Mouse (Mus musculus): Measurements from ENCODE around the gene Abr. TPM values are rescaled to one million over a fixed set of nuclear protein-coding genes. Genes with fewer than 3 reads are reported as not detected.

Abr gene
- polyA plus RNA-seq, 1 experiment from 2014 or later = 40.4 TPM

DNA sequence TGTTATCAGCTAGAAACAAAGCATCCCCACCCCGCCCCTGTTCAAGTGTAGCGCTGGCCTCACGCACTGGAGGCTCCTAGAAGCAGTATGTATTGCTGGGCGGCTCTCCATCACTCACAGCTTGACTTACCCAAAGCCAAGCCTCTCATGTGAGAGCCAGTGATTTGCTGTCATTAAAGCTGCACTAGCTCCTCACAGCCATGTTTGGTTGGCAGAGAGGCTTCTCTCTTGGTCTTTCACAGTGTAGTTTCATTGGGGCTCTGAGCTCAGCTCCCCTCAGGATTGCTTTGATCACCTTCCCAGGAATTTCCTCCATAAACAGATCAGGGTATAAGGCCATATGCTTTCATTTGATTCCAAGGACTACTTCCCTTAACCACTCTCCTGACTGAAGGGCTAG, 208.9 kb downstream of the Abr start:
- H3K27ac ChIP-seq (ENCODE audit: low read length) = no peak overlapping the region
- H3K4me2 ChIP-seq (replicated peaks; ENCODE audit: low read depth, low read length) = no peak overlapping the region
- WGBS = 79% methylated on average over 4 of the region's 4 CpGs
- H3K9ac ChIP-seq (replicated peaks; ENCODE audit: low read length) = no peak overlapping the region
- no peaks in the 10 kb centered on the region for H3K4me1 ChIP-seq (ENCODE audit: insufficient read depth, low read length)
- peaks cover 62% of the 10 kb centered on the region for H3K36me3 ChIP-seq (ENCODE audit: insufficient read depth, low read length)
- H3K9me3 ChIP-seq (ENCODE audit: low read length) = no peaks in the 10 kb centered on the region
- no peaks in the 10 kb centered on the region for H3K27me3 ChIP-seq (ENCODE audit: insufficient read depth, low read length)
- no peak for ATAC-seq (ENCODE audit: low FRiP score, low TSS enrichment)
- H3K4me3 ChIP-seq (ENCODE audit: low read length) = no peak overlapping the region

DNA sequence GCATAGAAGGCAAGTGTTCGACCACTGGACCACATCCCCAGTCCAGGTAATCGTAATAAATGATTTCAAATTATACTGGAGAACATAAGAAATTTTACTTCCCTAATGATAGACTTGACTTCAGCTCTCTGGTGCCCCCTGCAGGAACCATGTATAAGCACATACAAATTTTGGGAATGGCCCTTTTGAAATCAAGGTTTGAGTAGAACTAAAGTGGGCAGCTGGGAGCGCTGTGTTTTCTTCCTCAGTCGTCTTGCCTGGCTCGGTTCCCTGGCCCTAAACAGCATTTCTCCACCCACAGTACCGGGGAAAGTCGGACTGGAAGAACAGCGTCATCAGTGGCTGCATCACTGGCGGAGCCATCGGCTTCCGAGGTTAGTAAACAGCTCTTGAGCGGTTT, 211.3 kb downstream of the Abr start:
- Histone ChIP-seq H3K36me3 (ENCODE audit: insufficient read depth, low read length) (peaks cover 39% of the 10 kb centered on the region), H3K4me1 (ENCODE audit: insufficient read depth, low read length) (0 out of 2 replicates have a peak, but pooled peaks cover 8% of the 10 kb centered on the region)

DNA sequence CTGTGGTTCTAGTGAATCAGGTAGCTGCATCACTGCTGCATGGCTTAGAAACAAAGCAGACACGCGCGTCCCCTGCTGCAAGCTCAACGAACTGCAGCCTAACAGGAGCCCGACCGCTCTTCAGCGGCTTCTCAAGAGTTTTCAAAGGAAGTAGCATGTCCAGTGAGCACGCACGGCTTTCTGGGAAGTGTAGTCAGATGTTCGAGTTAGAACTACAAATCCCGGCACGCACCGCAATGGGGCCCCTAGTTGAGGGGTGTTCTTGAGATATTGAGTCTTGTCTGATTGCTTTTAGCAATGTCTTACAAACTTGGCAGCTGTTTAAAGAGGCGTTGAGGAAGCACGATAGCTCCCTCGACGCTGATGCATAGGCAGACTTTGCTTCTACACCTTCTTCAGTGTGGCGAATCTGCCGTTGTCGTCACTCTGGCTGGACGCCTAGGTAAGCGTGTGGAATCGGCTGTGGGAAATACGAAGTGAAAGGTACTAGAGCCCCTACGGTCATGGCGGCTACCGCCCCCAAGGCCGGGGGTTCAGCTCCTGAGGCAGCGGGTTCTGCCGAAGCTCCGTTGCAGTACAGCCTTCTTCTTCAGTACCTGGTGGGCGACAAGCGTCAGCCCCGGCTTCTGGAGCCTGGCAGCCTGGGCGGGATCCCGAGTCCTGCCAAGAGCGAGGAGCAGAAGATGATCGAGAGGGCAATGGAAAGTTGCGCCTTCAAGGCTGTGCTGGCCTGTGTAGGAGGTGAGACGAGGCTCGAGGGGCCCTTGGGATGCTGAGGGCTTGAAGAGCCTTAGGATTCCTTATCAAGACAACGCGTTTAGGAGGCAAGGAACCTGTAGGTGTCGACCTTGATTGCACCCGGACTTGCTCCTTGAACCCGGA, 215.2 kb downstream of the Abr start, which contains the start of gene Timm22:
Gene Timm22, plus strand, starts transcription at position 251 of the 882 bp plus-strand sequence.
- WGBS = under 1% methylated on average over 46 of the region's 46 CpGs

More for the DNA sequence above, 211.3 kb downstream of the Abr start:
- H3K9me3 ChIP-seq (ENCODE audit: low read length) = no peaks in the 10 kb centered on the region
- H3K4me2 ChIP-seq (replicated peaks; ENCODE audit: low read depth, low read length) = no peak overlapping the region
- H3K9ac ChIP-seq (replicated peaks; ENCODE audit: low read length) = no peak overlapping the region
- WGBS = 77% methylated on average over 12 of the region's 12 CpGs
- no peak overlapping the region for H3K27ac ChIP-seq (ENCODE audit: low read length)
- no peak for ATAC-seq (ENCODE audit: low FRiP score, low TSS enrichment)
- H3K27me3 ChIP-seq (ENCODE audit: insufficient read depth, low read length) = no peaks in the 10 kb centered on the region
- no peak overlapping the region for H3K4me3 ChIP-seq (ENCODE audit: low read length)

DNA sequence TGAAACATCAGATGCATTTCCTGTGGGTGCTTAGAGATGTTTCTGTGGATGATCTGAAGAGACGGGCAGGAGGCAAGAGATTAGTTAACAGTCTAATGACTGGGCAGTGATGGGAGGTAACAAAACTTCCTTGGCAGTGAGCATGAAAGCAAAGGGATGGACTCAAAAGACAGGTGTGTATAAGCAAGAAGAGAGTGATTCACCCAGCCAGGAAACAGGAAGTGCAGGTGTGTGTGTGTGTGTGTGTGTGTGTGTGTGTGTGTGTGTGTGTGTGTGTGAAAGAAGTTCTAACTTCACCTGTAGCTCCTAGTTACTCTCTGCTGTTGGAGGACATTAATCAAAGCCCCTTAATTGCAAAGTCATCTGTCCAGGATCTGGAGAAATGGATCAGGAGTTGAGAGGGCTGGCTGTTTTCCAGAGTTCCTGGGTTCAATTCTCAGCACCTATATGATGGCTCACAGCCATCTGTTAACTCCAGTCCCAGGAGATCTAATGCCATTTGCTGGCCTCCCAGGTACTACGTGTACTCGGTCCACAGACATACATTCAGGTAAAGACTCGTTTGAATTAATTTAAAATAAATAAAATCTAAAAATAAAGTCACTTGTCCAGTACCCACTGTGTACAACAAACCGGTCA, 216.4 kb downstream of the Abr start:
- Histone ChIP-seq H3K4me1 (ENCODE audit: insufficient read depth, low read length) (0 out of 2 replicates have a peak, but pooled peaks cover 8% of the 10 kb centered on the region), H3K4me3 (ENCODE audit: low read length) (no peak overlapping the region), H3K27me3 (ENCODE audit: insufficient read depth, low read length) (no peaks in the 10 kb centered on the region), H3K9ac (replicated peaks; ENCODE audit: low read length) (no peak overlapping the region), H3K4me2 (replicated peaks; ENCODE audit: low read depth, low read length) (no peak overlapping the region), H3K27ac (ENCODE audit: low read length) (no peak overlapping the region), H3K9me3 (ENCODE audit: low read length) (no peaks in the 10 kb centered on the region), H3K36me3 (ENCODE audit: insufficient read depth, low read length) (no peaks in the 10 kb centered on the region)
- WGBS = 85% methylated on average over 5 of the region's 5 CpGs
- no peak for ATAC-seq (ENCODE audit: low FRiP score, low TSS enrichment)

More for the DNA sequence above, 215.2 kb downstream of the Abr start, which contains the start of gene Timm22:
- Histone ChIP-seq H3K27me3 (ENCODE audit: insufficient read depth, low read length) (no peaks in the 10 kb centered on the region), H3K27ac (ENCODE audit: low read length) (peak within 1 kb of the TSS; percentile 69), H3K9me3 (ENCODE audit: low read length) (no peaks in the 10 kb centered on the region), H3K4me3 (ENCODE audit: low read length) (peak within 1 kb of the TSS; percentile 98), H3K4me2 (replicated peaks; ENCODE audit: low read depth, low read length) (peak within 1 kb of the TSS; percentile 78), H3K4me1 (ENCODE audit: insufficient read depth, low read length) (0 out of 2 replicates have a peak, but pooled peaks cover 8% of the 10 kb centered on the region), H3K36me3 (ENCODE audit: insufficient read depth, low read length) (peaks cover 7% of the 10 kb centered on the region; the same call in 1 of the 2 replicates), H3K9ac (replicated peaks; ENCODE audit: low read length) (peak within 1 kb of the TSS; percentile 98)
- ATAC-seq (ENCODE audit: low FRiP score, low TSS enrichment) = peak; percentile 96

DNA sequence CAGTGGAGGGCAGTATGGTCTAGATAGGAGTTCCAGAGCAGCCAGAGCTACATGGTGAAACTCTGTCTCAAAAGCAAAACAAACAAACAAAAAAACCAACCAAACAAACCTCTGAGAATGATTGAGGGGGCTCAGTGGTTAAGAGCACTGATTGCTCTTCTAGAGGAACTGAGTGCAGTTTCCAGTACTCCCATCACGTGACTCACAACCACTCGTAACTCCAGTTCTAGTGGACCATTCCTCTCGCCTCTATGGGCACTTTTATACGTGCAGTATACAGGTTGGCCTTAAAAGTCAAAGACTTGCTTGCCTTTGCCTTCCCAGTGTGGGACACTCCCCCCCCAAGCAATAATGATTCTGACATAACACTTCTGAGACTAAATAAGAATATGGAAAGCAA, 217.0 kb downstream of the Abr start:
- no peak for ATAC-seq (ENCODE audit: low FRiP score, low TSS enrichment)
- Histone ChIP-seq H3K4me1 (ENCODE audit: insufficient read depth, low read length) (0 out of 2 replicates have a peak, but pooled peaks cover 9% of the 10 kb centered on the region), H3K9ac (replicated peaks; ENCODE audit: low read length) (no peak overlapping the region), H3K27ac (ENCODE audit: low read length) (no peak overlapping the region), H3K4me3 (ENCODE audit: low read length) (no peak overlapping the region), H3K9me3 (ENCODE audit: low read length) (no peaks in the 10 kb centered on the region), H3K27me3 (ENCODE audit: insufficient read depth, low read length) (no peaks in the 10 kb centered on the region), H3K36me3 (ENCODE audit: insufficient read depth, low read length) (no peaks in the 10 kb centered on the region), H3K4me2 (replicated peaks; ENCODE audit: low read depth, low read length) (no peak overlapping the region)
- 59% methylated on average over 4 of the region's 4 CpGs for WGBS

DNA sequence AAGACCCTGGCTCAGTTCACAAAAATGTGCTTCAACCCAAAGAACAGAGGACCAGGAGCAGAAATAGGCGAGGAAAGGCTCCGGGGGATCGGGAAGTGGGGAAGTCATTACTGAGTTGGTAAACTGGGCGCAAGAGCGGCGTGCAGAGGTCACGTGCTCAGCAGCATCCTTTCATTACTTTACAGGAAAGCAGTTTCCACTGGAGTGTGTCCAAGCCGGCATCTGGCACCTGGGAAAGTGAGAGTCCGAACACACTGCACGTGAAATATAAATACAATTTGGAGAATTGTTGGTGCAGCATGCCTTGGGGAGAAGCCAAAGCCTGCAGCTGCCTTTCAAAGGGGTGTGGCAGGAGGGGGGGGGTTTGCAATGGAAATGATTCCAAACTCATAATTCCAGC, 220.7 kb downstream of the Abr start:
- H3K9me3 ChIP-seq (ENCODE audit: low read length) = no peaks in the 10 kb centered on the region
- H3K4me3 ChIP-seq (ENCODE audit: low read length) = no peak overlapping the region
- no peaks in the 10 kb centered on the region for H3K27me3 ChIP-seq (ENCODE audit: insufficient read depth, low read length)
- no peaks in the 10 kb centered on the region for H3K36me3 ChIP-seq (ENCODE audit: insufficient read depth, low read length)
- H3K4me1 ChIP-seq (ENCODE audit: insufficient read depth, low read length) = peaks cover 14% of the 10 kb centered on the region
- no peak for ATAC-seq (ENCODE audit: low FRiP score, low TSS enrichment)
- 0 out of 2 replicates have a peak overlapping the region, but pooled peaks have one; percentile 10 for H3K9ac ChIP-seq (replicated peaks; ENCODE audit: low read length)
- no peak overlapping the region for H3K27ac ChIP-seq (ENCODE audit: low read length)
- WGBS = 72% methylated on average over 10 of the region's 10 CpGs
- H3K4me2 ChIP-seq (replicated peaks; ENCODE audit: low read depth, low read length) = no peak overlapping the region

DNA sequence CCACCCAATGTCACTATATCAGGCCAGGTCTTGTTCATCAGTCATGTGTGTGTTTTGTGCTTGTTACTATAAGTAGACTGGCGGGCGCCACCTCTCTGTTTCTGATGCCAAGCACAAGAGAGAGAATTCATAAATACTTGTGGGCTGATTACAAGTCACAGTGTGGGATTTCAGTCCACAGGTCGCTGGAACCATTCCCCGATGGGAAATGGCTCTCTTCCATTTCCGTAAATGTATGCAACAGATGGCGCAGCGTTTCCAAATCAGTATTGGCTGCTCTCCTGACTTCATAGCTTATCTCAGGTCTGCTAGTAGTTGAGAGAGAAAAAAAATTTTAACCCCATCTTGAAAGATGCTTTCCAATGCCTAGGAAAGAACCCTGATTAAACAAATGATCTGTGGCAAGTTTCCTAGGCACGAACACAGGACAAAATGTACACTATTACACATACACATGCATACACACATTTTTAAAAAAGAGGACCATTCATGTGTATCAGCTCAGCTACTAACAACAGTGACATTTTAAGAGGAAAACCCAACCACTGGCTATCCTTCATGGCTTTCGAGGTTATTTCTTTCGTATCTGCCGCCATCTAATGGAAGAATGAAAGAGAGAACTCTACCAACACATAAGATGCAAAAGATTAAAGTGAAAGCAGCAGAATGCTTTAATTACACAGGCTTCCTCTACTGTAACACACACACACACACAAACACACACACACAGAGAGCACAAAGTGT, 222.4 kb downstream of the Abr start:
- Histone ChIP-seq H3K9me3 (ENCODE audit: low read length) (no peaks in the 10 kb centered on the region), H3K27ac (ENCODE audit: low read length) (peak overlapping the region; percentile 89), H3K36me3 (ENCODE audit: insufficient read depth, low read length) (no peaks in the 10 kb centered on the region), H3K27me3 (ENCODE audit: insufficient read depth, low read length) (no peaks in the 10 kb centered on the region), H3K4me2 (replicated peaks; ENCODE audit: low read depth, low read length) (peak overlapping the region; percentile 67), H3K9ac (replicated peaks; ENCODE audit: low read length) (peak overlapping the region; percentile 78; the same call in 1 of the 2 replicates), H3K4me1 (ENCODE audit: insufficient read depth, low read length) (peaks cover 18% of the 10 kb centered on the region), H3K4me3 (ENCODE audit: low read length) (peak overlapping the region; percentile 58)
- ATAC-seq (ENCODE audit: low FRiP score, low TSS enrichment) = peak; percentile 25; the same call in 1 of the 2 replicates
- 6% methylated on average over 11 of the region's 11 CpGs for WGBS

DNA sequence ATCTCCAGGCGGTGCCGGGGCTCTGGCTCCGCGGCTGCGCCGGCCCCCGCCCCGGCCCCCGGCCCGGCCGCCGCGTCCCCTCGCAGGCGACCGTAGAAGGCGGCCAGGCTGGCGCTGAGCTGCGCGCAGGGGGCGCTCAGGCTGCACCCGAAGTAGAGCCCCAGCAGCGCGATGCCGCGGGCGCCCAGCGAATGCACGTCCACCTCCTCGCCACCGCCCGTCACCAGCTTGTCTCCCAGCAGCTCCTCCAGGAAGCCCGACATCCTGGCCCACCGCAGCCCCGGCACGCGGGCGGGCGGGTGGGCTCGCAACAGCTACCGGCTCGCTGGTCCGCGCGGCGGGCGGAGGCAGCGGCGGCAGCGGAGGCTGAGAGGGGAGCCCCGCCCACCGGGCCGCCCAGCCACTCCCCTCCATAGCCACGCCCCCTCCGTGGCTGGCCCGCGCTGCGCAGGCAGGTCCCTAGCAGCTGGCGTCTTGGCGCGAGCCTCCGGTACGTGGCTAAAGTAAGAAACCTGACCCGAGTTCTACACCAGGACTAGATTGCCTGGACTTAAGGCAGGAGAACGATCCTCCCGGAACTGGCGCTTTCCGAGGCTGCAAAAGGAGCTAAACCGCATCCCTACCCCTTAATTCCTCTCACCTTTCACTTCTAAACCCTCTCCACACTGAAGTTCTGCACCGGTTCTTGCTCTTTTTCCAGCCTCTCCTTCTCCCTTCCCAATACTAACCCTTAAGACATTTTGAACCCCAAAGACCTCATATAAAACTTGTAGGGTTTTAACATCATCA, 223.1 kb downstream of the Abr start, which contains the start of gene Nxn:
Gene Nxn, minus strand, starts transcription at position 343 of the 789 bp plus-strand sequence.
- peaks cover 20% of the 10 kb centered on the region for H3K4me1 ChIP-seq (ENCODE audit: insufficient read depth, low read length)

More for the DNA sequence above, 223.1 kb downstream of the Abr start, which contains the start of gene Nxn:
- WGBS = under 1% methylated on average over 68 of the region's 70 CpGs
- peak; percentile 92 for ATAC-seq (ENCODE audit: low FRiP score, low TSS enrichment)
- Histone ChIP-seq H3K36me3 (ENCODE audit: insufficient read depth, low read length) (no peaks in the 10 kb centered on the region), H3K27me3 (ENCODE audit: insufficient read depth, low read length) (no peaks in the 10 kb centered on the region), H3K27ac (ENCODE audit: low read length) (peak within 1 kb of the TSS; percentile 89), H3K4me2 (replicated peaks; ENCODE audit: low read depth, low read length) (peak within 1 kb of the TSS; percentile 67), H3K4me3 (ENCODE audit: low read length) (peak within 1 kb of the TSS; percentile 58), H3K9ac (replicated peaks; ENCODE audit: low read length) (peak within 1 kb of the TSS; percentile 78), H3K9me3 (ENCODE audit: low read length) (no peaks in the 10 kb centered on the region)

All from kidney, embryonic 16.5 days (tissue).